Mouse (Mus musculus) layer of hippocampus, postnatal 25 days (tissue): ENCODE data around the gene Macrod2. TPM values are rescaled to one million over a fixed set of nuclear protein-coding genes. Genes with fewer than 3 reads are reported as not detected.

Experiments
- DNase-seq, 2 experiments: peaks; one replicate each; pipeline ENCODE4 v3.0.0; 2022; ENCODE audit warnings: mixed read lengths in 2 of 2, low spot score in 1 of 2; ENCODE audit errors: extremely low spot score in 1 of 2
- total RNA-seq, 2 experiments: library from RNA; stranded (reverse); gene quantifications; 2 replicates each; pipeline ENCODE4 v1.2.3; 2021

Macrod2 gene
- total RNA-seq, 2 experiments from 2014 or later: 47.1 to 47.2 TPM

DNA sequence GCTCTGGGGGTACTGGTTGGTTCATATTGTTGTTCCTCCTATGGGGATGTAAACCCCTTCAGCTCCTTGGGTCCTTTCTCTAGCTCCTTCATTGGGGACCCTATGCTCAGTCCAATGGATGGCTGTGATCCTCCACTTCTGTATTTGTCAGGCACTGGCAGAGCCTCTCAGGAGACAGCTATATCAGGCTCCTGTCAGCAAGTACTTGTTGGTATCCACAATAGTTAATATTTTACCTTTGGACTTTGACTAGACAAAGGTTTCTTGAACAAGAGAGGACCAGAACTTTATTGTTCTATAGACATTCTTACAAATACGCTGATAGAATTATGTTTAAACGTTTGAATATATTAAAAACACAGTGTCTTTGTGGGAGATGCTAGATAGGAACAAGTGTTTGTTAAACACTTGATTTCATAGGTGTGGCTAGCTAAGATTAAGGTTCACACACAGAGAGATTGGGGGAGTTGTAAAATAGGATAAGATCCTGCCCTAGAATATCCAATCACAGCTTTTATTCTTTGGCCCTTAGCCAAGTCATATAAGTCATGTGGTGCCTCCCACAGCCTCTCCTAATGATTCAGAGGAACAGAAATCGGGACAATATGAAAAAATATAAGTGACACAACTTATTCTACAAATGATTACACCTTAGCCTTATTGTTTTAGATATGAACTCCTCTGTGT is 501.4 kb downstream of the Macrod2 start:
- DNase-seq: no peak

DNA sequence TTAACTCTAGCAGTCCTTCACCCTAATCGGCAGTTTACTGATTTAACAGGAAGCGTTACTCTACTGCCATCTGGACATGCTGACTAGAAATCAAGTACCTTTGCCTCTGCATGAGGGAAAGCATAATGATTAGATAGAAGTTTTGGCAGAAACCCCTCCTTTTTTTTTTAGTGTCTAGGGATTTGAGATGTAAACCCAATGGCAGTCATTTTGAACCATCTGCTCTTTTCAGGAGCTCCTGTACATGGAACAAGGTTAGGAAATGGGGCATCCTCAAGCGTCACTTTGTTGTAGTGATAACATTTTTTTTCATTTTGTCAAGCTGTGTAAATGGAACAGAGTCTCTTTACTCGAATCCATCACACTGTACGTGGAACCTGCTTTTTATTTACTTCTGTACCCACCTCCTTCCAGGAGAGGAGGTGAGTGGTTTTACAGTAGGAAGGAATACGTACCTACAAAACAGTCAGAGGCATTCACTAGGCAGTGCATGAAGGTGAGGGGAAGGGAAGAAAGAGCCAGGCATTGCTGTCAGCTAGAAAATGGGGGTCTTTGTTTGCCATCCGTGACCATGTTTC is 503.4 kb downstream of the Macrod2 start:
- no peak for DNase-seq

DNA sequence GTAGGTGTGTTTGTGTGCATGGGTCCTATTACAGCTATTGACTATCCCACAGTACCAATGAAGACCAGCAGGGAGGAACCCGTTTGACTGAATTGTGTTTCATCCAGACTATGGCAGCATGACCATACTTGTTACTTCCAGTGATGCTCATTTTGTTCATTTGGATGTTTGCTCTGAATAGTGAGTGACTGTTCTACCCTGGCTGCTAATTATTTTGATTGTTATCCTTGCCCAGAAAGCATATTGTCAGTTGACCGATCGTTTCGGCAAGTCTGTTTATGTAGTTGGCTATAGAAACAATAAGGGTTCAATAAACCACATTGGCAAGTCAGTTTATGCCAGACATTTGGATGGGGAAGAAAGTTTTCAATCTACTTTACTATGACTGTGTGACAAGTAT is 510.2 kb downstream of the Macrod2 start:
- no peak for DNase-seq

DNA sequence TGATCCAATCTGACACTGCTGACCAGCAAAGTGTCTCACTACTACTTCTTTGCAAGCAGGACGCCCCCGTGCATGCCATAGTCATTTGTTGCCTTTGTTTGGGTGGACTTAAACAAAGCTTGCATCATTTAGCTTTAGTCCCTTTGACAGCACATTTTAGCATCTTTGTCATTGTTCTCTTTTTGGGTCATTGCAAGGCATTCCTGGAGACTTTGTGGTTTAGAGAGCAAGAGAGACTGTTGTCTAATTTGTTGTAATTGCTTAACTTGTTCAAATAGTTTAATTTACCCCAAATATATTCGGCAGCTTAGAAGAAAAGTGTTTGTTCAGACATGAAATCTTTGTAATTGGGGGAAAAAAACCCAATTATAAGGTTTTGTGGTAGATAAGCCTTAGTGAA is 511.0 kb downstream of the Macrod2 start:
- no peak for DNase-seq

DNA sequence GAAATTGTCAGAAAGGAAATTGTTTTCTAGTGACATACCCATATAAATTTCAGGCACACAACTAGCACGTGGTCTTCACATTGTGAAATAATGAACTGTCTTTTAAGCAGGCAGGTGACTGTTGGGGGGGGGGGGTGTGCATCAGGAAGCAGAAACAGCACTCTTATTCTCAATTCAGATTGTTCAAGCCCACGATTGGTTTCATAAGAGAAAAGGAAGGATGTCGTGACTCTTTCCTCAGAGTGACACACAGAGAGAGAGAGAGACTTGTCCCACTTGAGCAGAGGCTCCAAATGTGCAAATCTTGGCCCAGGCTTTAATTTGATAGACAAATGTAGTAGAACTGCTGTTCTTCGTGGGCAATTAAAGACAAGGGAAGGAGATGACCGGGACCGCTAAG is 516.4 kb downstream of the Macrod2 start:
- no peak for DNase-seq

DNA sequence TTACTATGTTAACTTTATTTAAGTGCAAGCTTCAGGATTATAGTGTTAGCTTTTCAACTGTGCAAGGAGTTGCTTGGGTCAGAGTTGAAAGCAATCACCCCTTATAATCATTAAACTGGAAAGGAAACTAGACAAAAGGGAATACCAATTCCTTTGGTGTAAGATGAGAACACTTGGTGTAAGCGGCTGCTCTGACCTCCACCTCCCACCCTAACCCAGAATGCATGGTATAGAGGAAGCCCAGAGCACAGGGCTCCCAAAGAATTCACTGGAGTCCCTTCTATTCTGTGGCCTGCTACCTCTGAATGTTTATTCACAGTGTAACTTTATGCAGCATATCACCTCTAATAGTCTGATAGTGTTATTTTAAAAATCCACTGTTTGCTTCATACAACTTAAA is 517.1 kb downstream of the Macrod2 start:
- no peak for DNase-seq

DNA sequence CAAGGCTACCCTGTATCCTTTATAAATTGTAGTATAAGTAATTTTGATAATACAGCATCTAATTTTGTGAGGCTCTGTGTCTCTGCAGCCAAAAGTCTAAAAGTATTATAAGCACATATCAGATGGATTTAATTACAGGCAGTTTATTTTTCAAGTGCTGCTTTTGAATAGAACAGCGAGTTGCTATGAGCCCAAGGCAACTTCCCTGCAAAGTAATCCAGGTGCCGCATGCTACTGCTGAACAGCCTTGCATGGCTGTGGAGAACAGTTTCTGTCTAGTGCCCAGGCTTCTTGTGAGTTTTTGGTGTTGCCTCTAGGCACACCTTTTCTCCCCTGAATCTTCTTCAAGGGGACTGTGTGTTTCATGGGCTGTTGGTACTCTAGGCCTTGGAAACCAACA is 517.8 kb downstream of the Macrod2 start:
- DNase-seq: no peak

DNA sequence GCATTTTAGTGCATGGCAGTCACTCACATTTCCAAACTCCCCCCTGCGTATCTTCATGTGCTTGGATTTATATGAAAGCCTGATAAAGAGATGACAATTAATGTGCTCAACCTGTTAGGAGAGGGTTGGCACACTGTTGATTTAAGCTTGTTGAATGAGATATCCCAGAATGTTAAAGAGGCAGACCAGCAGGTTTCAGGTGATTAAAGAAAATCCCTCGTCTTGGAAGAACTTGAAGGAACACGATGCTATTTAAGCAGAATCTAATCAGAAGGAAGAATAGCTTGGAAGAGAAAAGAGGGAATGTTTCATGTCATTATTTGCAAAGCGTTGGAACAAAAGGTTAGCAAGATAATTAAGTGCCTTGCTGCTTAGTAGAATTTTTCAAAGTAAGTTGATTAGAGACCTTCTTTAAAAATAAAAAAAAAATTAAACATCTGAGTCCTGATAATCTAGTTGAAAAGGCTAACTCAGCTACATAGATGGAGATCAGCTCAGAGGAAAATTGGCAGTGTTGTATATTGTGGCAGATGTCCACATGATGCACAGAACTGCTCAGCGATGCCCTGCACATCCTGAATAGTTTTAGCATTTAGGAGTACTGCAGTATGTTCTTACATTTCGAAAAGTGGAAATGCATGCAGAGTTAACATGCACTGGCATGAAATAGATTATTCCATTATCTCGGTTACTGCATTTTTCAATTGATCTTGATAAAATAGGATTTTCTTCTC is 518.7 kb downstream of the Macrod2 start:
- DNase-seq: no peak

DNA sequence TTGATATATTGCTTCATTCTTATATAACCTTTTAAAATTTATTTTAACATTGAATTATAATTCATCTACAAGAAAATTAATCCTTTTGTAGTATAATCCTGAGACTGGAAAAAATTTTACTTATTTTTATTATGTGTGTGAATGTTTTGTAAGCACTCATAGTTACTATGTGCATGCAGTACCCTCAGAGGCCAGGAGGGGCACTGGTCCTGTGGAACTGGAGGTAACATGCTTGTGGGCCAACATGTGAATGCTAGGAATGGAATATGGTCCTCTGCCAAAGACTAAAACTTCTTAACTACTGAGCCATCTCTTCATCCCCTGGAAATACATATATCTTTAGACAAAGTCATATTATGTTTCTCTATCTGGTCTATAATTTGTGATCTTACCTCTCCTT is 531.8 kb downstream of the Macrod2 start:
- no peak for DNase-seq

DNA sequence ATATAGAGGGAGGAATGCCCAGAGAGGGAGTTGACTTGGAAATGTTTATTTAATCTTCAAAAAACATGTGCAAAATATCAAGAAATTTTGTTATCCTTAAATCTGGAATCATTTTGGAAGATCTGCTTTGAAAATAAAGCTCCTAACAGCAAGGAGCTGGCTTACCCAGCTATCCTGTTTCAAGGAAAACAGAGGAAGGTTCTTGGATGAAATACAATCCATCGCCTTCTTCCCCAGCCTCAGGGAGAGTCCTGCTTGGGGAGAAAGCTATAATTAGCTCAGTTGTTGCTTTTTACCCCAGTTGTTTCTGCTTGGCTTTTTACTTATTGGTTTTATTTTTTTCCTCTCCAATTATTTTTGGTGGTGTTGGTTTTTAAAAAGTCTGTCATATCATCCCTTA is 539.4 kb downstream of the Macrod2 start:
- no peak for DNase-seq

DNA sequence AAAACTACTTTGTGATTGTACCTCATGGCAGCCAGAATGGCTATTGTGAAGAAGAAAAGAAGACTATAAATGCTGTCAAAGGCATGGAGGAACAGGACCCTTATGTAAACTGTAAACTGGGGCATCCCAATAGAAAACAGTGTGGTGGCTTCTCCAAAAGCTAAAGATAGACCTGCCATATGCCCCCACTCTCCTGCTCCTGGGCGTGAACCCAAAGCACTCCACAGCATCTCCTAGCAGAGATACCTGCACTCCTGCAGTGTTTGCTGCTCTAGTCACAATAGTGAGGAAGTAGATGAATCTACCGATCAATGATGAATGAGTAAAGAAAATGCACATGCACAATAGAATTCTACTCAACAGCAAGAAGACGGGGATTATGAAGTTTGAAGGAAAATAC is 554.4 kb downstream of the Macrod2 start:
- no peak for DNase-seq

DNA sequence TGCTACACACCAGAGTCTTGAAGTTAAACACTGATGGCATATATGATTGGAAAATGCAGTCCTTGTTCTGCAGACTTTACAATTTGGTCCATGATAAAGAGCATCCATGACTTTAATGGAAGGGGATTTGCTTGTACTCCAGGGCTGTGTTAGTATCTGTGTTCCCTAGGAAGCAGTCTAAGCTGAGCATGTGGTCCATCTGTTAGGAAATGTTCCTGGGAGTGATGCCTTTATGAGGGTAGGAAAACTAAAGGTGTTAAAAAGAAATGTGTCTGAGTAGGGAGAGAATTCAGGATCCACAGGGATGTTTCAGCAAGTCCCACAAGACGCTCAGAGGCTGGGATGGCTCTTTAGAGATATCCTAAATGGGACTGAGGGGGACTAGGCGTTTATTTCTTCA is 564.1 kb downstream of the Macrod2 start:
- no peak for DNase-seq

DNA sequence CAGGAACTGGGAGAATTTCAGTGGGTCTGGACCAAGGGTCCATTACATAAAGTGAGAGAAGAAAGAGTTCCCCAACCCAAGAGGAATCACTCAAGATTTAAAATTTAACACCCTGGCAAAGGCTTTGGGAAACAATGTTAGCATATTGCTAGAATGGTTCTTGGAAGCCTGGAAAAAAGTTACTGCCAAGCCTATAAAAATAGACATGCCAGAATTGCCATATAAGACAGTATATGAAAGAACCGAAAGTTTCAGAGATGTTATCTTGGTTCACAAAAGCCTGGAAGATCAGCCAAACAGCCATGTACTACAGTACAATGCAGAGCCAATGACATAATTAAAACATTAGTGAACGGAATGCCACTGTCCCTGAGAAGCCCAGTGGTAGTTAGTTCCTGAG is 575.1 kb downstream of the Macrod2 start:
- DNase-seq: no peak

DNA sequence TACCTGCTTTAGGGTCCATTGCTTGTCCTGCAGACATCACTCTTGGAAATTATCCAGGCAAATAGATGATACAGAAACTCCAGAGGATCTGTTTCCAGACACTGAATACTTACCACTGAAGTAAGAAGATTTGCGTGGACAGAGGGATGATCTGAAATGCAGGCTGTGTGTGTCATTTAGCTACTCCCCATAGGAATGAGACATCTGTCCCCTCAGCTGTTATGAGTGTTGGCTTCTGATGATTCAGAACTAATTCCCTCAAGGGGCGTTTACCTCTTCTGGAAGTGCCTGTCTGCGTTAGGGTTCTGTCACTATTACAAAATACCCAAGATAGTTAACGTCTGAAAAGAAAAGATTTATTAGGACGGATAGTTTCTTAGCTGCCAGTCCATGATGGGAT is 576.7 kb downstream of the Macrod2 start:
- DNase-seq: no peak

DNA sequence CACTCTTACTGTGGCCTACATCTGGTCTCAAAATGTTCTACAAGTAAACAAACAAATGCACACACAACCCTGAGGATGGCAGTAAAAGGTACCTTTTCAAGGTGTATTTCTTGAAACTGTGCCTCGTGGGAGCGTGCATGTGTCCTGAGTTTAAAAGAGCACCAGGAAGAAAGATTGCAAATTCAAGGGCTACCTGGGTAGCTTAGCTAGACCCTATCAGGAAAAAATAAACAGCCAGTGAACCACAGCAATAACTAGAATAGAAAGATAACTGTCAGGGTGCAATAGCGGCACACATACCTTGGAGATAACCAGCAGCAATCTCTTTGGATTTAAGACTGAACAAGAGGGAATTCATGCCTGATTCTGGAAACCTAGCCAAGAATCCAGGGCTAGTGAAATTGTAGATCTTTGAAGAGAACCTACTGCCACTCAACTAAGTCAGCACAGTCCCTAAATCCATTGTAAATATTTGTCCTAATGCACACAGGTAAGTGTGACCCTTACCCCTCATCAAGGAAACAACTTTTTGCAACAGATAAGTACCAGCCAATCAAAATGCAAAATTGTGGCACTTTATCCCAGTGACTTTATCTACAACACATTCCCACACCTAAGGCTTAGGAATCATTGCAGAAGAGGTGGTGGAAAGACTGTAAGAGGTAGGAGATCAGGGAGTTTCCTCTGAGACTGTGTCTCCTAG is 590.7 kb downstream of the Macrod2 start:
- no peak for DNase-seq

DNA sequence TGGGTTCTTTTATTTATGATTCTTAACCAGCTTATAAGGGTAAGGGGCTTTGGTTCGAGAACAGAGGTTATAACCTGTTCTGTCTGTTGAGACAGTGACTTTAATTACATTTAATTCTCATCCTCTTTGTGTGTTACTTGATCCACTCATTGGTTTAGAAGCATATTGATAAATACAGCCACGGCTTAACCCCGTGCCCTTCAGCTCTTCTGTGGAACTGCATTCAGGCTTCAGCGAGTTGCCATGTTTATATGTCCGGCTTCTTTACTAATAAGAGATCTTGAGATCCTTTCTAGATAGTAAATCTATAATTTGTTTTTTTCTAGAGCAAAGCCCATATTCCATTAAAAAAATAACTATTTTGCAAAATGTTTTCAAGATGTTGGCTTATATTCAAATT is 608.7 kb downstream of the Macrod2 start:
- no peak for DNase-seq

DNA sequence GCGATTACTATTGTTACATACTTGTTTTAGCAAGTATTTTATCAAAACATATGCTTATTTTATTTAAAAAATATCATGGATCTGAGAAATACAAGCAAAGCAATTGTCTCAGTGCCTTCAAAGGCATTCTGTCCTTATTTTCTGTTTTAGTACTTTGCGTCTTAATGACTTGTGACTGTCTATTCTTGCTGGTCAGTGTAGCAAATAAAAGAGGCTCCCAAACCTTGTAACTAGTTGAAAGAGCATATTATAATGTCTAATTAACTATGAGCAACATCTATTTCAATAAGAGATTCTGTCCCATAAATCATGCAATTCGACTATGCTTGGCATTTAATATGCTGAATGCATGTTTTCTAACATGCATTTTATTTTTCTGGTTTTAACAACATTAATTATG is 609.2 kb downstream of the Macrod2 start:
- no peak for DNase-seq

DNA sequence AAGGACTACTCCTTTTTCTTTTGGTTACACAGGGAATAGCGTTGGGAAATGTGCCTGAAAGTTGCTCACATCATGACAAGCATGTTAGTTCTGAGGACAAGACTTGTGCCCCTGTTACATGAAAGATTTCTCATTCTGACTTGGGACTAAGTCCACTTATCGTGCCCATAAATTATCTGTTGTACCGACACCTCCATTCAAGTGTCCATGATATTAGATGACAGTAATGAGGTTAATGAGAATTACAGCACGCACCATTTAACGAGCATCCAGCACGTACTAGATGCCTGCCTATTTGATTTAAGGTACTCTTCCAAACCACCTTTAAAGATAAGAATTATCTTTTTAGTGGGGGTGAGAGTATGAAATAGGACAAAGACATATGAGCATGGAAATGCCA is 610.5 kb downstream of the Macrod2 start:
- DNase-seq: no peak

DNA sequence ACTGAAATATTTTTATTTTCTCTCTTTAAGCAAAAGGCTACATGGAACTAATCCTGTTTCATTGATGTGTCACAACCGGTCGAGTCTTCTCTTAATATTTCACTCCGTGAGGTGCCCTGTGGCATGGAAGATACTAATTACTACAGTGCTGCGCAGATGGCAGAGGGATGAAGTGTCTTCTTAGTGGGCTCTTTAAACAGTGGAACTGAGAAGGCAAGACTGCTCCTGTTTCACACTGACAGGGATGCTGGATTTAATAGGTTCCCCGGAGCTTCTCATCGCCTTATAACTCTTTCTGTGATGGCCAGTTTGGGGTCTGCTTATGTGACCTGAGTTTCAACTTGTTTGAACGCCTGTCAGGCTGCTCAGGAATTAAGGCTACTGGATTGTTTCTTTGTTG is 612.6 kb downstream of the Macrod2 start:
- DNase-seq: no peak

DNA sequence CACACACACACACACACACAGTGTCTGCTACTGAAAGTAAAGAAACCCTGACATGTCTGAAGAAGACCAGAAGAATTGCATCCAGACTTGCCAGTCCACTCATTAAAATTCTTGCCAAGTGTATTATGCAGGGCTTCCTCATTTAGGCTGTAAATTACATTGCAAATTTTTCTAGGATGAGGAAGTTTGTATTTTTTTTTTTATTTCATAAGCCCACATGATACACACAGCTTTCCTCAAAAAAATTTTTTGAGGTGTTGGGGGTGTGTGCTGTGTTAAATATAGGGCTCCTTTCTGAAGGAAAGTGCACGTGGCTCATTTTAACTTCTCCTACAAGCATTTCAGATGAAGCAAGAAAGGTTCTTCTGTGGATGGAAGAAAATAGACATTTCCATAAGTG is 613.3 kb downstream of the Macrod2 start:
- DNase-seq: no peak

DNA sequence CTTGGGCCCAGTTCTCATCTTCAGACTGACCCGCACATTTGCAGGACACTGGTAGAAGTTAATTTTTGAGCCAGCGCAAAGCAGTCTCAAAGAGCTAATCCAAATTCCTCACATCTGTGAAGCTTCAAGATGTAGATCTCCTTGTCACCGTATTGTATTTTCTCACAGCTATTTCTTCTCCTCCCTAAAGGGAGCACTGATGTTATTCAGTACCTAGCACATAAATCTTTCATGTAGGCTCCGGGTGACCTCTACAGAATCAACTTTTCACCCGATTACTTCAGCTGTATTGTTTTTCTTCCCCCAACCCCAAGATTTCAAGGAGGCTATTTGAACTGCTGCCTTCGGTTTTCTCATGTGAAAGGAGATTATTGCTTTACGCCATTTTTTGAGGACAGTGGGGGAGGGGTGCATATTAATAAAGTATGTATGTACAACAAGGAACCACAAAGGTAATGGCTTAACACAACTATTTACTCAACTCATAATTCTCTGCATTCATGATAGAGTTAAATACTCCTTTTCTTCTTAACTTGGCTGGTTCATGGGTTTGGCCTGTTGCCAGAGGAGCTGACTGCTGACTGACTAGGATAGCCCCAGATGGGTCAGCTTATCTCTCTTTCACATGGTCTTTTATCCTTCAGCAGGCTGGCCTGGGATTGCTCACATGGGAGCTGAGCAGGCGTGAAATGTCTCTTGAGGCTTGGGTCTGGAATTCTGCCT is 618.5 kb downstream of the Macrod2 start:
- DNase-seq: no peak
